Comparison of ENCODE assay signal across 11 mouse cellular contexts in the genomic region with DNA sequence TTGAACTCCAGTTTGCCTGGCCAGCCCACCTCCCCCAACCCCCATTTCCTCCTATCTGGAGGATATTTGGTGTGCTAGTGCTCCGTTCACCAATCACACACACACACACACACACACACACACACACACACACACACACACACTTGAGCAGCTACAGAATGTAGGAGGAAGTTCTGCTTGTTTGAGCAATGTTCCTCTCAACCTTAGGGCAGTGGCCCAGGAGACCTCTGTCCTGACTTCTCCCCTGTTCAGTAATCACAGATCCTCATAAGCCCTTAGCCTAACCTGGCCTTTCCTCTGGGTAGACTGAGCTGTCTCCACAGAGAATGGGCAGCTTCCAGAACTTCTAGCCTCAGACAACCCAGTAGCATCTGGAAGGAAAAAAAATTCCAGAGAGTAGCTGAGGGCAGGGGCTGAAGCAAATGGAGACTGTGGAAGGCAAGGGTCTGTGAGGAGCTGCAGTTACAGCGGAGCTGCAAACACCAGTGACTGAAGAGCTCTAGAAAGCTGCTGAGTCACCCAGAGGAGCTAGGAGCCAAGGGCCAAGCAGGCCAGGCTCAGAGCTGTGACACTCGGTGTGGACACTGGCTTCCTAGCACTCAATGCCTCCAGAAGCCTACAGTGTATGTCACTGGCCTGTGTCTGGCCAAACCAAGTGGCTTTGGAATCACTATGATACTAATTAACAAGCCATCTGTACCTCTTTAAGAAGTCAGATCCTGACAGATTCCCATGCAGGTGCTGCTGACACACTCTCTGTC. TPM values are rescaled to one million over a fixed set of nuclear protein-coding genes. Genes with fewer than 3 reads are reported as not detected.
A peak's percentile ranks its signal among the peaks of the same experiment; 100 is the strongest.
DNase-seq lines count a peak whose midpoint lies in the region; ATAC-seq and TF ChIP-seq lines count a peak whose summit lies in the region.
"Had no signal": no experiment of that assay in that cellular context is flagged by ENCODE, and none has a peak within 500 bp of the region (broad histone marks: within the 10 kb centered on the region; RNA-seq: fewer than 3 reads in every experiment).

No protein-coding gene starts in this region.

- TF ChIP-seq CTCF in midbrain, postnatal 0 days (IDR thresholded peaks at IDR 0.05): no peak

- no peak overlapping the region for H3K4me3 ChIP-seq in lung, embryonic 15.5 days
- no peak overlapping the region for H3K4me3 ChIP-seq in midbrain, postnatal 0 days (ENCODE audit: low read depth, low read length)
- H3K4me3 ChIP-seq: erythroblast, embryonic 14.5 days; neural tube, embryonic 13.5 days had no signal

- peak; percentile 55; the same call in 1 of the 2 replicates for ATAC-seq in frontal cortex, adult (ENCODE audit: low TSS enrichment)
- ATAC-seq in lung, embryonic 15.5 days (ENCODE audit: borderline replicate concordance, extremely low read depth, low FRiP score, low TSS enrichment): no peak
- ATAC-seq in midbrain, postnatal 0 days (ENCODE audit: low FRiP score): no peak

- WGBS in lung, embryonic 15.5 days: 36% methylated on average over 3 of the region's 3 CpGs
- WGBS in midbrain, postnatal 0 days: 80% methylated on average over 3 of the region's 3 CpGs

- no peaks in the 10 kb centered on the region for H3K36me3 ChIP-seq in lung, embryonic 15.5 days
- no peaks in the 10 kb centered on the region for H3K36me3 ChIP-seq in midbrain, postnatal 0 days (ENCODE audit: insufficient read depth, low read length)
- H3K36me3 ChIP-seq: neural tube, embryonic 13.5 days had no signal

- 0 out of 2 replicates have a peak, but pooled peaks cover 5% of the 10 kb centered on the region for H3K4me1 ChIP-seq in lung, embryonic 15.5 days
- no peaks in the 10 kb centered on the region for H3K4me1 ChIP-seq in midbrain, postnatal 0 days (ENCODE audit: insufficient read depth, low read length)
- H3K4me1 ChIP-seq: neural tube, embryonic 13.5 days had no signal

- H3K9me3 ChIP-seq in lung, embryonic 15.5 days: 0 out of 2 replicates have a peak, but pooled peaks cover 2% of the 10 kb centered on the region
- peaks cover 6% of the 10 kb centered on the region; the same call in 1 of the 2 replicates for H3K9me3 ChIP-seq in midbrain, postnatal 0 days (ENCODE audit: low read length)

- DNase-seq in frontal cortex, adult 2 months (ENCODE audit: extremely low spot score in 1 of 2, low spot score in 1 of 2): no peak
- peak; percentile 47 for DNase-seq in adrenal gland, adult 8-10 months
- peak; percentile 41 for DNase-seq in gastrocnemius, postnatal 25 days
- DNase-seq in midbrain, postnatal 0 days (ENCODE audit: low spot score): no peak
- DNase-seq in ovary, postnatal 36 days (ENCODE audit: low spot score): no peak
- no peak for DNase-seq in right cerebral cortex, postnatal 14 days

- H3K9ac ChIP-seq in lung, embryonic 15.5 days: no peak overlapping the region
- no peak overlapping the region for H3K9ac ChIP-seq in midbrain, postnatal 0 days (replicated peaks; ENCODE audit: low read length, poor library complexity, severe bottlenecking)
- H3K9ac ChIP-seq: neural tube, embryonic 13.5 days had no signal

- no peak overlapping the region for H3K4me2 ChIP-seq in lung, embryonic 15.5 days
- H3K4me2 ChIP-seq in midbrain, postnatal 0 days (ENCODE audit: low read depth, low read length, poor library complexity, severe bottlenecking): no peak overlapping the region
- H3K4me2 ChIP-seq: neural tube, embryonic 13.5 days had no signal

- H3K27ac ChIP-seq in lung, embryonic 15.5 days: peak overlapping the region; percentile 23; the same call in 1 of the 2 replicates
- H3K27ac ChIP-seq in midbrain, postnatal 0 days (ENCODE audit: low read depth, low read length): no peak overlapping the region
- H3K27ac ChIP-seq: neural tube, embryonic 13.5 days had no signal

- peaks cover 3% of the 10 kb centered on the region; the same call in 1 of the 2 replicates for H3K27me3 ChIP-seq in lung, embryonic 15.5 days
- H3K27me3 ChIP-seq in midbrain, postnatal 0 days (ENCODE audit: insufficient read depth, low read length): no peaks in the 10 kb centered on the region

RNA-seq across cellular contexts. Expression of gene 2810459M11Rik, which starts 7.3 kb away (rescaled TPM):
- polyA plus RNA-seq in frontal cortex, adult 2 months (2012; rRNA removed): 12.0 and 12.6 TPM in 2 replicates
- 1 to 10 TPM in 1 of 4 experiments, under 1 TPM in 3; 0.18 to 1.0 (median 0.29) TPM for total RNA-seq in adrenal gland, adult 8-10 months (2022)
- total RNA-seq in gastrocnemius, postnatal 25 days (2021): not detected
- polyA plus RNA-seq in lung, embryonic 15.5 days (2015; fragmentation: Nextera tagmentation; extraction: Ambion mirVana): 1.2 TPM in 2 replicates
- total RNA-seq in midbrain, postnatal 0 days (2014; rRNA removed): 43.4 and 43.9 TPM in 2 replicates
- 13.4 and 14.3 TPM in 2 replicates for polyA plus RNA-seq in midbrain, postnatal 0 days (2015; fragmentation: Nextera tagmentation; extraction: Ambion mirVana)
- polyA plus RNA-seq: C2C12 had no signal

RNA-seq across cellular contexts. Expression of gene Spata3, which starts 21.8 kb away (rescaled TPM):
- 1.1 and 1.6 TPM in 2 replicates for polyA plus RNA-seq in frontal cortex, adult 2 months (2012; rRNA removed)
- not detected for total RNA-seq in adrenal gland, adult 8-10 months (2022)
- total RNA-seq in gastrocnemius, postnatal 25 days (2021): not detected
- not detected in 2 replicates for polyA plus RNA-seq in lung, embryonic 15.5 days (2015; fragmentation: Nextera tagmentation; extraction: Ambion mirVana)
- total RNA-seq in midbrain, postnatal 0 days (2014; rRNA removed): not detected in 2 replicates
- 0.91 and 1.4 TPM in 2 replicates for polyA plus RNA-seq in midbrain, postnatal 0 days (2015; fragmentation: Nextera tagmentation; extraction: Ambion mirVana)
- polyA plus RNA-seq: C2C12; erythroblast, embryonic 14.5 days; neural tube, embryonic 13.5 days had no signal

RNA-seq across cellular contexts. Expression of gene Psmd1, which starts 25.8 kb away (rescaled TPM):
- polyA plus RNA-seq in frontal cortex, adult 2 months (2012; rRNA removed): 69.9 and 79.6 TPM in 2 replicates
- 100 to 1,000 TPM; 114 to 128 (median 117) TPM for total RNA-seq in adrenal gland, adult 8-10 months (2022)
- 10 to 100 TPM; 96.2 to 98.9 TPM for total RNA-seq in gastrocnemius, postnatal 25 days (2021)
- 172 and 176 TPM in 2 replicates for polyA plus RNA-seq in lung, embryonic 15.5 days (2015; fragmentation: Nextera tagmentation; extraction: Ambion mirVana)
- 91.5 and 103 TPM in 2 replicates for total RNA-seq in midbrain, postnatal 0 days (2014; rRNA removed)
- 193 and 195 TPM in 2 replicates for polyA plus RNA-seq in midbrain, postnatal 0 days (2015; fragmentation: Nextera tagmentation; extraction: Ambion mirVana)

Comparison
In these comparisons a context has a peak if more than half of its experiments do, and no peak if none do; other contexts are left out.
1. DNase-seq: peak in adrenal gland, adult 8-10 months (single experiment) and gastrocnemius, postnatal 25 days (single experiment); none in frontal cortex, adult 2 months (0 of 2), midbrain, postnatal 0 days (single experiment), ovary, postnatal 36 days (single experiment) and right cerebral cortex, postnatal 14 days (single experiment).
2. RNA of gene 2810459M11Rik, which starts 7.3 kb away (total RNA-seq): 43.4 to 43.9 TPM in midbrain, postnatal 0 days; 0.18 to 1.0 TPM in adrenal gland, adult 8-10 months and not detected in gastrocnemius, postnatal 25 days; every median in the first group is over 10 times any median in the second.